Mouse (Mus musculus) midbrain, postnatal 0 days (tissue): ENCODE measurements at regions not wholly inside any gene's neighbourhood (a gene's known extent, or its start where the extent isn't known, plus 50 kb on each side); places are given as distances from the start of the nearest gene placed in this dataset.

Source experiments
- ATAC-seq: fragments of 200-750 bp; cut with Nextera tagmentation; 2 replicates; pipeline ENCODE4 v1.8.0; 2017; ENCODE audit warnings: moderate number of reproducible peaks, mild to moderate bottlenecking, moderate TSS enrichment, moderate library complexity; ENCODE audit not compliant: low FRiP score
- DNase-seq: peaks from one replicate; pipeline ENCODE4 v3.0.0-alpha.2; 2015; ENCODE audit warnings: low spot score
- H3K27ac ChIP-seq: fragments of 300-500 bp; sonication (generic); 2 replicates; pipeline ENCODE4 v1.5.1; 2014; ENCODE audit warnings: low read depth, mild to moderate bottlenecking, low read length, mixed read lengths
- H3K27me3 ChIP-seq: fragments of 300-500 bp; sonication (generic); 2 replicates; pipeline ENCODE4 v1.6.1; 2014; ENCODE audit warnings: low read length, control low read depth, mixed read lengths; ENCODE audit not compliant: insufficient read depth
- H3K36me3 ChIP-seq: fragments of 300-500 bp; sonication (generic); 2 replicates; pipeline ENCODE4 v1.6.1; 2014; ENCODE audit warnings: low read length, control low read depth, mixed read lengths; ENCODE audit not compliant: insufficient read depth
- H3K4me1 ChIP-seq: fragments of 300-500 bp; sonication (generic); 2 replicates; pipeline ENCODE4 v1.6.1; 2014; ENCODE audit warnings: mild to moderate bottlenecking, control low read depth, antibody characterized with exemption, low read length, mixed read lengths; ENCODE audit not compliant: insufficient read depth
- H3K4me2 ChIP-seq: fragments of 300-500 bp; sonication (generic); 2 replicates; pipeline ENCODE4 v1.6.1; 2014; ENCODE audit warnings: low read depth, mild to moderate bottlenecking, low read length, mixed read lengths; ENCODE audit not compliant: poor library complexity, severe bottlenecking
- H3K4me3 ChIP-seq: fragments of 300-500 bp; sonication (generic); 2 replicates; pipeline ENCODE4 v1.5.1; 2014; ENCODE audit warnings: low read depth, mild to moderate bottlenecking, low read length, moderate library complexity
- H3K9ac ChIP-seq: fragments of 300-500 bp; sonication (generic); replicated peaks from 2 replicates; pipeline ENCODE4 v1.6.1; 2014; ENCODE audit warnings: mild to moderate bottlenecking, low read length, moderate library complexity, mixed read lengths; ENCODE audit not compliant: poor library complexity, severe bottlenecking
- H3K9me3 ChIP-seq: fragments of 300-500 bp; sonication (generic); 2 replicates; pipeline ENCODE4 v1.6.1; 2016; ENCODE audit warnings: low read length, control low read depth
- CTCF ChIP-seq: IDR thresholded peaks from 2 replicates; pipeline ENCODE4 v1.5.1; 2016; ENCODE audit warnings: antibody characterized with exemption, mild to moderate bottlenecking
- WGBS: fragments of 180-500 bp; shearing (Covaris S2); extraction: QIAGEN DNeasy Blood & Tissue Kit; methylation state at CpG from one replicate; pipeline ENCODE4 v1.1.7; 2014; 5-methylcytosine and 5-hydroxymethylcytosine counted together

GRCm38 (mm10) chr9:61640739-61641138 lies 268.6 kb downstream of the Tle3 start:
- WGBS, result 98% methylated on average over 3 of the region's 3 CpGs
- Histone ChIP-seq H3K9ac (no peak overlapping the region), H3K9me3 (no peaks in the 10 kb centered on the region), H3K27ac (no peak overlapping the region), H3K4me3 (no peak overlapping the region), H3K4me2 (no peak overlapping the region), H3K27me3 (no peaks in the 10 kb centered on the region), H3K36me3 (no peaks in the 10 kb centered on the region), H3K4me1 (peaks cover 4% of the 10 kb centered on the region; the same call in 1 of the 2 replicates)
- TF ChIP-seq CTCF, result no peak
- no peak for ATAC-seq
- DNase-seq, result no peak

- TF ChIP-seq CTCF, result no peak
- WGBS, result 93% methylated on average over 11 of the region's 11 CpGs
- Histone ChIP-seq H3K9me3 (no peaks in the 10 kb centered on the region), H3K36me3 (no peaks in the 10 kb centered on the region), H3K9ac (no peak overlapping the region), H3K4me3 (no peak overlapping the region), H3K4me2 (no peak overlapping the region), H3K27ac (no peak overlapping the region), H3K4me1 (no peaks in the 10 kb centered on the region), H3K27me3 (no peaks in the 10 kb centered on the region)
- DNase-seq (no peak), ATAC-seq (no peak)
Observed at GRCm38 (mm10) chr9:61638908-61639307, 266.7 kb downstream of the Tle3 start.

- H3K9me3 ChIP-seq, result no peaks in the 10 kb centered on the region
- H3K27ac ChIP-seq, result no peak overlapping the region
- H3K27me3 ChIP-seq, result 0 out of 2 replicates have a peak, but pooled peaks cover 4% of the 10 kb centered on the region
- H3K9ac ChIP-seq, result no peak overlapping the region
- no peak overlapping the region for H3K4me2 ChIP-seq
- H3K4me3 ChIP-seq, result no peak overlapping the region
- no peaks in the 10 kb centered on the region for H3K4me1 ChIP-seq
- no peak for ATAC-seq
- 67% methylated on average over 9 of the region's 9 CpGs for WGBS
- DNase-seq, result peak; percentile 39
- no peaks in the 10 kb centered on the region for H3K36me3 ChIP-seq
- no peak for TF ChIP-seq CTCF
Observed at GRCm38 (mm10) chr9:61633936-61634335, 261.8 kb downstream of the Tle3 start.

- H3K4me3 ChIP-seq, result no peak overlapping the region
- no peak for TF ChIP-seq CTCF
- no peaks in the 10 kb centered on the region for H3K9me3 ChIP-seq
- no peak overlapping the region for H3K27ac ChIP-seq
- 94% methylated on average over 3 of the region's 3 CpGs for WGBS
- ATAC-seq (no peak), DNase-seq (no peak)
- no peak overlapping the region for H3K4me2 ChIP-seq
- 0 out of 2 replicates have a peak, but pooled peaks cover 4% of the 10 kb centered on the region for H3K27me3 ChIP-seq
- H3K4me1 ChIP-seq, result no peaks in the 10 kb centered on the region
- H3K9ac ChIP-seq, result no peak overlapping the region
- no peaks in the 10 kb centered on the region for H3K36me3 ChIP-seq
Observed at GRCm38 (mm10) chr9:61632602-61633001, 260.4 kb downstream of the Tle3 start.

- ATAC-seq (no peak), DNase-seq (peak; percentile 37)
- WGBS, result 73% methylated on average over 7 of the region's 7 CpGs
Observed at GRCm38 (mm10) chr9:61631097-61631496, 258.9 kb downstream of the Tle3 start.

GRCm38 (mm10) chr9:61627801-61628574 lies 255.8 kb downstream of the Tle3 start:
- no peak for TF ChIP-seq CTCF
- Histone ChIP-seq H3K27ac (no peak overlapping the region), H3K36me3 (no peaks in the 10 kb centered on the region), H3K27me3 (0 out of 2 replicates have a peak, but pooled peaks cover 4% of the 10 kb centered on the region), H3K4me2 (no peak overlapping the region), H3K9me3 (no peaks in the 10 kb centered on the region), H3K4me1 (peaks cover 4% of the 10 kb centered on the region; the same call in 1 of the 2 replicates), H3K4me3 (no peak overlapping the region), H3K9ac (no peak overlapping the region)
- no peak for ATAC-seq
- WGBS, result 89% methylated on average over 6 of the region's 6 CpGs
- no peak for DNase-seq

More at GRCm38 (mm10) chr9:61631097-61631496, 258.9 kb downstream of the Tle3 start:
- Histone ChIP-seq H3K9me3 (no peaks in the 10 kb centered on the region), H3K36me3 (no peaks in the 10 kb centered on the region), H3K4me1 (no peaks in the 10 kb centered on the region), H3K27me3 (0 out of 2 replicates have a peak, but pooled peaks cover 4% of the 10 kb centered on the region), H3K9ac (no peak overlapping the region), H3K4me2 (no peak overlapping the region), H3K4me3 (no peak overlapping the region), H3K27ac (no peak overlapping the region)
- TF ChIP-seq CTCF, result no peak
